Mouse (Mus musculus) kidney, postnatal 0 days (tissue): ENCODE data around the gene Rabl6. TPM values are rescaled to one million over a fixed set of nuclear protein-coding genes. Genes with fewer than 3 reads are reported as not detected.

Source experiments
- ATAC-seq: fragments of 200-750 bp; cut with Nextera tagmentation; replicated peaks from 2 replicates; pipeline ENCODE4 v1.8.0; 2017; ENCODE audit warnings: low read depth, moderate number of reproducible peaks, moderate TSS enrichment, moderate library complexity; ENCODE audit not compliant: low FRiP score
- DNase-seq: peaks from one replicate; pipeline ENCODE4 v3.0.0-alpha.2; 2016; ENCODE audit warnings: low spot score
- H3K27ac ChIP-seq: fragments of 300-500 bp; sonication (generic); 2 replicates; pipeline ENCODE4 v1.5.1; 2014; ENCODE audit warnings: mild to moderate bottlenecking
- H3K27me3 ChIP-seq: fragments of 300-500 bp; sonication (generic); 2 replicates; pipeline ENCODE4 v1.6.1; 2014; ENCODE audit warnings: low read length, mixed read lengths; ENCODE audit not compliant: insufficient read depth
- H3K36me3 ChIP-seq: fragments of 300-500 bp; sonication (generic); 2 replicates; pipeline ENCODE4 v1.6.1; 2014; ENCODE audit warnings: low read length, mixed read lengths; ENCODE audit not compliant: insufficient read depth
- H3K4me1 ChIP-seq: fragments of 300-500 bp; sonication (generic); replicated peaks from 2 replicates; pipeline ENCODE4 v1.6.1; 2014; ENCODE audit warnings: antibody characterized with exemption, low read length, mixed read lengths; ENCODE audit not compliant: insufficient read depth
- H3K4me2 ChIP-seq: fragments of 300-500 bp; sonication (generic); 2 replicates; pipeline ENCODE4 v1.6.1; 2014; ENCODE audit warnings: mild to moderate bottlenecking, low read length, moderate library complexity, mixed read lengths
- H3K4me3 ChIP-seq: fragments of 300-500 bp; sonication (generic); replicated peaks from 2 replicates; pipeline ENCODE4 v1.5.1; 2014; ENCODE audit warnings: low read depth, low read length
- H3K9ac ChIP-seq: fragments of 300-500 bp; sonication (generic); 2 replicates; pipeline ENCODE4 v1.6.1; 2014; ENCODE audit warnings: low read depth, low read length
- H3K9me3 ChIP-seq: fragments of 300-500 bp; sonication (generic); replicated peaks from 2 replicates; pipeline ENCODE4 v1.6.1; 2016; ENCODE audit warnings: low read length, inconsistent platforms, mixed read lengths
- CTCF ChIP-seq: IDR thresholded peaks from 2 replicates; pipeline ENCODE4 v1.5.1; 2016; ENCODE audit warnings: antibody characterized with exemption, low read depth, mild to moderate bottlenecking, moderate library complexity
- whole genome bisulfite sequencing: fragments of 180-500 bp; shearing (Covaris S2); extraction: QIAGEN DNeasy Blood & Tissue Kit; methylation state at CpG from one replicate; pipeline ENCODE4 v1.1.7; 2014; 5-methylcytosine and 5-hydroxymethylcytosine counted together
- polyA plus RNA-seq: library from polyadenylated mRNA; unstranded; fragments of >200 nt; fragmentation: Nextera tagmentation; extraction: Ambion mirVana; gene quantifications from 2 replicates; pipeline ENCODE4 v1.2.1, GENCODE M21; 2015

The Rabl6 gene
- polyA plus RNA-seq, 1 experiment from 2014 or later: 45.6 TPM

- H3K9ac ChIP-seq: no peak overlapping the region
- peaks cover 57% of the 10 kb centered on the region for H3K36me3 ChIP-seq
- H3K9me3 ChIP-seq: no peaks in the 10 kb centered on the region
- H3K27ac ChIP-seq: no peak overlapping the region
- 90% methylated on average over 8 of the region's 8 CpGs for WGBS
- H3K27me3 ChIP-seq: no peaks in the 10 kb centered on the region
- ATAC-seq (no peak), DNase-seq (no peak)
- no peak overlapping the region for H3K4me3 ChIP-seq
- TF ChIP-seq CTCF: no peak
- no peak overlapping the region for H3K4me2 ChIP-seq
- H3K4me1 ChIP-seq: no peaks in the 10 kb centered on the region
These were observed 42.6 kb downstream of the Rabl6 start for GRCm38 (mm10) chr2:25565741-25566140.

DNA sequence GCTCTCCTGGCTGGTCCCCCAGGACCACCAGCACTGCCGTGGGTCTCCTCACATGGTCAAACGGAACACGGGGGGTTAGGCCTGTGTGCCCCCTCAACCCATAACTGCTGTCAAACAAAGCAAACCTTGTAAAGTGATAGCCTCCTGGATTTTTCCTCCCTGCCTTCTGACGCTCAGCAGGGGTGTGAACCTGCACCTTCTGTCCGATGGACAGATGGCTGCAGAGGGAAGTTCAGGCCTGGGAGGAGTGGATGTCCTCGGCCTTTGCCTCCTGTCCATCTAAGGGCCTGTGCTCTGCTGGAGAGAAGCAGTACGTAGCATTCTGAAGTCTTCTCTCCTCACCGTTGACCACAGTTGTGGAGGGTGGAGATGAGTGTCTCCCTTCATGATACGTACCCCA lies 46.4 kb downstream of the Rabl6 start:
- no peak overlapping the region for H3K9ac ChIP-seq
- no peaks in the 10 kb centered on the region for H3K9me3 ChIP-seq
- TF ChIP-seq CTCF: no peak
- WGBS: 60% methylated on average over 9 of the region's 9 CpGs
- H3K27me3 ChIP-seq: no peaks in the 10 kb centered on the region
- ATAC-seq (no peak), DNase-seq (no peak)
- no peak overlapping the region for H3K27ac ChIP-seq
- peaks cover 10% of the 10 kb centered on the region for H3K4me1 ChIP-seq
- no peak overlapping the region for H3K4me2 ChIP-seq
- H3K4me3 ChIP-seq: no peak overlapping the region
- H3K36me3 ChIP-seq: peaks cover 48% of the 10 kb centered on the region

DNA sequence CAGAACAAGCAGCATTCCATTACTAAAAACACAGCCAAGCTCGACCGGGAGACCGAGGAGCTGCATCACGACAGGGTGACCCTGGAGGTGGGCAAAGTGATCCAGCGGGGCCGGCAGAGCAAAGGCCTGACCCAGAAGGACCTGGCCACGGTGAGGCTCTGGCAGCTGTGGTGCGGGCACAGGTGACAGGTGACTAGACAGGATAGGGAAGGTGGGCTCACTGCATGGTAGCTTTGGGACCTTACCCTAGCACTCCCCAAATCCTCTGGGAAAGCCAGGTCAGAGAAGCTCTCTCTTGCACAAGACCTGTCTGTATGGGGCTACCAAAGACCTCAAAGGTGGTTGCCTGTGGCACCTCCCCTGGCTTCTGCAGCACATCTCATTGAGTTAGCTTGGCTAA lies 47.8 kb downstream of the Rabl6 start:
- DNase-seq (no peak), ATAC-seq (no peak)
- peaks cover 11% of the 10 kb centered on the region for H3K4me1 ChIP-seq
- no peak overlapping the region for H3K4me2 ChIP-seq
- H3K27me3 ChIP-seq: no peaks in the 10 kb centered on the region
- H3K9me3 ChIP-seq: no peaks in the 10 kb centered on the region
- H3K4me3 ChIP-seq: no peak overlapping the region
- no peak overlapping the region for H3K27ac ChIP-seq
- 72% methylated on average over 8 of the region's 8 CpGs for WGBS
- peaks cover 45% of the 10 kb centered on the region for H3K36me3 ChIP-seq
- H3K9ac ChIP-seq: no peak overlapping the region
- TF ChIP-seq CTCF: no peak

DNA sequence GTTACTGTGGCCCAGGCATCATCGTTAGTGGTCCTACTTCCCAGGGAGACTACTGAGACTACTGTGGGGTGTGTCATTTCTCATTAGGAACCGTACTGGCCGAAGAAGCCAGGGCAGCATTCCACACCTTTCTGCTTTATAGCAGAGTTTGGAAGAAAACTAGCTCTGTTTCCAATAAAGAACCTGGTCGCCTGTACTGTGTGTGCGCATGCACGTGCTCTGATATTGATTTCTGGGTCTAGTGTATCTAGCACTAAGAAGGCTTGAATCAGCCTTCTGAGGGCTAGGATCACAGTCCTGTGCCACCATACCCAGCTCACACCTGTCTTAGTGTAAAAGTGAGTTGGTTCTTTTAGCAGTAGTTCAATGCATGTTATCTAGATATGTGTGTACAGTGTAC lies 49.5 kb downstream of the Rabl6 start:
- H3K4me3 ChIP-seq: peak overlapping the region; percentile 92; the same call in 1 of the 2 replicates
- H3K4me2 ChIP-seq: peak overlapping the region; percentile 74
- H3K4me1 ChIP-seq: peaks cover 11% of the 10 kb centered on the region
- WGBS: 57% methylated on average over 6 of the region's 6 CpGs
- H3K9ac ChIP-seq: peak overlapping the region; percentile 90; the same call in 1 of the 2 replicates
- peaks cover 29% of the 10 kb centered on the region for H3K36me3 ChIP-seq
- H3K27ac ChIP-seq: no peak overlapping the region
- no peak for DNase-seq
- H3K9me3 ChIP-seq: no peaks in the 10 kb centered on the region
- TF ChIP-seq CTCF: no peak
- no peaks in the 10 kb centered on the region for H3K27me3 ChIP-seq
- ATAC-seq: no peak

GRCm38 (mm10) chr2:25557964-25558360 lies 50.4 kb downstream of the Rabl6 start:
- under 1% methylated on average over 24 of the region's 24 CpGs for WGBS
- DNase-seq (no peak), ATAC-seq (peak; percentile 65; the same call in 1 of the 2 replicates)
- no peak for TF ChIP-seq CTCF
- Histone ChIP-seq H3K4me1 (peaks cover 11% of the 10 kb centered on the region), H3K4me2 (peak overlapping the region; percentile 74), H3K36me3 (peaks cover 24% of the 10 kb centered on the region), H3K9ac (peak overlapping the region; percentile 90), H3K4me3 (peak overlapping the region; percentile 92), H3K9me3 (no peaks in the 10 kb centered on the region), H3K27me3 (no peaks in the 10 kb centered on the region), H3K27ac (peak overlapping the region; percentile 81)

DNA sequence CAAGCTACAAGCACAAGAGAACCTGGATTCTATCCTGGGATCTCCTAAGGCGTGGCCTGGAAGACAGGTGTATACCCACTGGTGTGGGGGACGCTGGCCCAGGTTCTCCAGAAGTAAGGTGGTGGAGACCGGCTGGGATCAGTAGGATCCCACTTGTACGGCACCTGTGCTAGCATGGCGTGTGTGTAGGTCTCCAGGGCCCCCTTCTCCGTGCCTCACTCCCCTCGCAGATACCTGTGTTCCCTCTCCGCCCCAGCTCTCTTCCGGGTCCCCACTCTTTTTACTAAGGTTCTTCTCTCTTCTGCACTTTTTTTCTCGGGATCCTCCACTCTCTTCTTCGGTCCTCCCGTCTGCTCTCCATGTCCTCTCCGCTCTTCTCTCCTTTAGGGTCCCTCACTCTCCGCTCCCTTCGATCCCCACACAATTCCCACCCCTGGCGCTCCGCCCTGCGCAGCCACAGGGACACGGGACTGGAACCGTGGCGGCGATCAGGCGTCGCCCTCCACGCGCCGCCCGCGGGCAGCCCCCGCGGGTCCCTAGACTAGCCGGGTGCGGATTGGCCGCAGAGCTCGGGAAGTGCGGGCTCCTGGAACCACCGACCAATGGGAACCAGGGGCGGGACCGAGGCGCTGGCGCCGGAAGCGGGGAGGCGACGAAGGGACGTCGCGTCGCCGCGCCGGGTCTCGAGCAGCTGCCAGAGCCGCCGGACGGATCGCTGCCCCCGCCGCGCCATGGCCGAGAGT lies 50.9 kb downstream of the Rabl6 start, which contains the start of gene Edf1:
Gene Edf1 (plus strand): TSS at position 627 of the 743 bp plus-strand sequence.
- WGBS: under 1% methylated on average over 61 of the region's 61 CpGs
- Histone ChIP-seq H3K4me2 (peak within 1 kb of the TSS; percentile 74), H3K9me3 (no peaks in the 10 kb centered on the region), H3K9ac (peak within 1 kb of the TSS; percentile 90), H3K27me3 (no peaks in the 10 kb centered on the region), H3K4me1 (peaks cover 11% of the 10 kb centered on the region), H3K27ac (peak within 1 kb of the TSS; percentile 81), H3K4me3 (peak within 1 kb of the TSS; percentile 92), H3K36me3 (peaks cover 18% of the 10 kb centered on the region; the same call in 1 of the 2 replicates)
- TF ChIP-seq CTCF: no peak
- DNase-seq: peak; percentile 97
- ATAC-seq: peak; percentile 95
